Mouse (Mus musculus) left cerebral cortex, postnatal 14 days (tissue): ENCODE measurements around the gene Gm3839. TPM values are rescaled to one million over a fixed set of nuclear protein-coding genes. Genes with fewer than 3 reads are reported as not detected.
A peak's percentile ranks its signal among the peaks of the same experiment; 100 is the strongest.
"Not testable (repeated sequence)": the region's sequence is repeated elsewhere in the genome, so short reads cannot be mapped to it uniquely, and the experiment has no call there.

Experiments used
- DNase-seq, 2 experiments: peaks; one replicate each; pipeline ENCODE4 v3.0.0; 2021 to 2022; ENCODE audit warnings: low spot score in 2 of 2, mixed read lengths in 1 of 2
- intact Hi-C: fragments of 180-260 bp; cut with DNase I; formaldehyde crosslinking; loops from one replicate; pipeline ENCODE4 v1.15.1; 2025
- long read RNA-seq, 2 experiments: library from polyadenylated mRNA; stranded (forward); transcript quantifications; one replicate each; pipeline ENCODE4 v2.0.0; 2021
- microRNA-seq, 2 experiments: library from miRNA; unstranded; fragments of <30 nt; microRNA quantifications; one replicate each; pipeline ENCODE4 v1.2.0; 2022
- total RNA-seq, 2 experiments: library from RNA; stranded (reverse); gene quantifications; 2 replicates each; pipeline ENCODE4 v1.2.3; 2021

Gm3839 gene
- total RNA-seq, result under 1 TPM; 0.66 to 0.92 TPM
- long read RNA-seq, experiment 1, result 0 reads
- long read RNA-seq, experiment 2, result 0 reads

GRCm38 (mm10) chr14:11356626-11357025 is at the start of gene Gm3839:
Gene Gm3839 (minus strand): TSS chr14:11356726.
- intact Hi-C loops, DNase-seq: not testable (repeated sequence)

- intact Hi-C loops, result no loop called here
- DNase-seq, result no peak
These were observed 49.1 kb upstream of the Gm3839 start for GRCm38 (mm10) chr14:11405661-11406060.

GRCm38 (mm10) chr14:11377846-11378245 is 21.3 kb upstream of the Gm3839 start:
- intact Hi-C loops, result no loop called here

GRCm38 (mm10) chr14:11375225-11375624 is 18.7 kb upstream of the Gm3839 start:
- peak in 1 of 2 experiments; percentile 14 for DNase-seq
- intact Hi-C loops, result no loop called here

More at GRCm38 (mm10) chr14:11377846-11378245, 21.3 kb upstream of the Gm3839 start:
- DNase-seq, result no peak

- DNase-seq, result no peak
- intact Hi-C loops, result no loop called here
These were observed 10.4 kb downstream of the Gm3839 start for GRCm38 (mm10) chr14:11346086-11346485.

- intact Hi-C loops, result no loop called here
- DNase-seq, result no peak
These were observed 26.5 kb downstream of the Gm3839 start for GRCm38 (mm10) chr14:11329993-11330392.

- intact Hi-C loops, result no loop called here
- DNase-seq, result peak; percentile 17 to 32
These were observed 49.4 kb downstream of the Gm3839 start for GRCm38 (mm10) chr14:11307079-11307478.

GRCm38 (mm10) chr14:11287956-11288355 is 68.6 kb downstream of the Gm3839 start:
- DNase-seq, intact Hi-C loops: not testable (repeated sequence)

- peak in 1 of 2 experiments; percentile 10 for DNase-seq
- intact Hi-C loops, result no loop called here
These were observed 99.3 kb downstream of the Gm3839 start for GRCm38 (mm10) chr14:11257161-11257705.

GRCm38 (mm10) chr14:11248053-11248452 is 108.5 kb downstream of the Gm3839 start:
- no peak for DNase-seq
- intact Hi-C loops, result no loop called here

- no peak for DNase-seq
- intact Hi-C loops, result no loop called here
These were observed 112.0 kb downstream of the Gm3839 start for GRCm38 (mm10) chr14:11244546-11244945.

GRCm38 (mm10) chr14:11232086-11232485 is 124.4 kb downstream of the Gm3839 start:
- intact Hi-C loops, result no loop called here
- DNase-seq, result no peak

Small RNA genes lying within 50 kb of the gene (microRNA-seq; reads per million reads assigned to microRNA genes)
- 0 reads per million in 2 experiments for gene Mir5124b

Other genes starting within 250 kb of the Gm3839 start
- gene Fhit, start 194.7 kb downstream of the Gm3839 start, total RNA-seq, result 1 to 10 TPM; 6.1 to 7.7 TPM
- 100 to 1,000 TPM; 123 TPM for gene Ptprg, start 196.8 kb upstream of the Gm3839 start, total RNA-seq